Comparison of ENCODE assay signal across 8 mouse cellular contexts in the genomic region with DNA sequence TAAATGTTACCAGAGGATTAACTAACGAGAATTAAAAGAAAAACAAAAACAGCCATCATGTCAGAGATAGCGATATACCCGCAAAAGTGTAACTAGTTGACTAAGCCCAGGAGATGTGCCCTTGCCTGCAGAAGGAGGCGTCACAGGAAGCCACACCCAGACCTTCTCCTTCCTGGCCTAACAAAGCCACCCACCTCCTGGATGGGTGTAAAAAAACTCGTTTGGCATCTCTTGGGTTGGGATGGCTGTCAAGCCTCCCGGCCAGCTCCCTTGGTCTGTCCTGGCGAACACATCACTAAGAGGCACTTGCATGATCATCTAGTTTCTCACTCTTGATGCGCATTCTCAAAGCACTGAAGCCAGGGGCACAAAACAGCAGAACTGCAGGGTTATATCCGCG. TPM values are rescaled to one million over a fixed set of nuclear protein-coding genes. Genes with fewer than 3 reads are reported as not detected.
DNase-seq lines count a peak whose midpoint lies in the region; ATAC-seq lines count a peak whose summit lies in the region.

No protein-coding gene starts in this region.

- H3K4me1 ChIP-seq in forebrain, embryonic 13.5 days = 0 out of 2 replicates have a peak, but pooled peaks cover 6% of the 10 kb centered on the region
- H3K4me1 ChIP-seq in hindbrain, embryonic 15.5 days (replicated peaks) = peaks cover 13% of the 10 kb centered on the region

- no peak overlapping the region for H3K4me3 ChIP-seq in forebrain, embryonic 13.5 days
- H3K4me3 ChIP-seq in hindbrain, embryonic 15.5 days = no peak overlapping the region

- 40% methylated on average over 10 of the region's 10 CpGs for WGBS in forebrain, embryonic 13.5 days
- WGBS in hindbrain, embryonic 15.5 days = 44% methylated on average over 10 of the region's 10 CpGs

- no peaks in the 10 kb centered on the region for H3K9me3 ChIP-seq in forebrain, embryonic 13.5 days (replicated peaks)
- no peaks in the 10 kb centered on the region for H3K9me3 ChIP-seq in hindbrain, embryonic 15.5 days

- H3K36me3 ChIP-seq in forebrain, embryonic 13.5 days (ENCODE audit: poor library complexity, severe bottlenecking) = no peaks in the 10 kb centered on the region
- H3K36me3 ChIP-seq in hindbrain, embryonic 15.5 days = no peaks in the 10 kb centered on the region

- ATAC-seq in forebrain, embryonic 13.5 days = no peak
- no peak for ATAC-seq in hindbrain, embryonic 15.5 days (ENCODE audit: low FRiP score, low read depth)

- no peak overlapping the region for H3K9ac ChIP-seq in forebrain, embryonic 13.5 days
- no peak overlapping the region for H3K9ac ChIP-seq in hindbrain, embryonic 15.5 days

- DNase-seq in adrenal gland, postnatal 14 days = peak; percentile 33
- DNase-seq in adrenal gland, adult 18-20 months (ENCODE audit: low spot score in 2 of 2) = no peak
- peak; percentile 45 to 46 for DNase-seq in B cell, adult 2 months
- peak; percentile 54 to 63 for DNase-seq in lung, postnatal 4 days
- DNase-seq in layer of hippocampus, adult 18-20 months (ENCODE audit: low spot score in 2 of 2) = no peak
- no peak for DNase-seq in layer of hippocampus, postnatal 10 days (ENCODE audit: low spot score in 2 of 2)

- H3K27ac ChIP-seq in forebrain, embryonic 13.5 days = no peak overlapping the region
- no peak overlapping the region for H3K27ac ChIP-seq in hindbrain, embryonic 15.5 days (replicated peaks)

- H3K4me2 ChIP-seq in forebrain, embryonic 13.5 days = peak overlapping the region; percentile 32
- peak overlapping the region; percentile 25 for H3K4me2 ChIP-seq in hindbrain, embryonic 15.5 days

- no peaks in the 10 kb centered on the region for H3K27me3 ChIP-seq in forebrain, embryonic 13.5 days
- no peaks in the 10 kb centered on the region for H3K27me3 ChIP-seq in hindbrain, embryonic 15.5 days

RNA-seq across cellular contexts. Expression of gene Commd8, which starts 34.0 kb away (rescaled TPM):
- total RNA-seq in adrenal gland, postnatal 14 days (2021) = 59.9 and 73.3 TPM in 2 replicates
- total RNA-seq in adrenal gland, adult 18-20 months (2021) = 10 to 100 TPM; 53.5 to 56.1 TPM
- polyA plus RNA-seq in forebrain, embryonic 13.5 days (2015; fragmentation: Nextera tagmentation; extraction: Ambion mirVana) = 157 and 167 TPM in 2 replicates
- 135 and 139 TPM in 2 replicates for polyA plus RNA-seq in hindbrain, embryonic 15.5 days (2015; fragmentation: Nextera tagmentation; extraction: Ambion mirVana)
- total RNA-seq in layer of hippocampus, adult 18-20 months (2021) = 100 to 1,000 TPM; 106 to 108 TPM
- 10 to 100 TPM; 91.2 to 92.2 TPM for total RNA-seq in layer of hippocampus, postnatal 10 days (2021)

Comparison
In these comparisons a context has a peak if more than half of its experiments do, and no peak if none do; other contexts are left out.
1. DNase-seq: peak in adrenal gland, postnatal 14 days (single experiment), B cell, adult 2 months (2 of 2) and lung, postnatal 4 days (2 of 2); none in adrenal gland, adult 18-20 months (0 of 2), layer of hippocampus, adult 18-20 months (0 of 2) and layer of hippocampus, postnatal 10 days (0 of 2).